Mouse (Mus musculus) liver, embryonic 15.5 days (tissue): ENCODE results near the gene Ndufa10. TPM values are rescaled to one million over a fixed set of nuclear protein-coding genes. Genes with fewer than 3 reads are reported as not detected.
"Not testable (repeated sequence)": the region's sequence is repeated elsewhere in the genome, so short reads cannot be mapped to it uniquely, and the experiment has no call there.

Experiments
- ATAC-seq: fragments of 200-750 bp; cut with Nextera tagmentation; 2 replicates; pipeline ENCODE4 v1.8.0; 2017; ENCODE audit warnings: moderate number of reproducible peaks, mild to moderate bottlenecking, moderate library complexity; ENCODE audit not compliant: insufficient read depth
- H3K27ac ChIP-seq: fragments of 300-500 bp; sonication (generic); replicated peaks from 2 replicates; pipeline ENCODE4 v1.5.1; 2015; ENCODE audit warnings: mild to moderate bottlenecking, inconsistent platforms
- H3K27me3 ChIP-seq: fragments of 300-500 bp; sonication (generic); 2 replicates; pipeline ENCODE4 v1.6.1; 2015; ENCODE audit warnings: mild to moderate bottlenecking, inconsistent platforms
- H3K36me3 ChIP-seq: fragments of 300-500 bp; sonication (generic); replicated peaks from 2 replicates; pipeline ENCODE4 v1.6.1; 2015; ENCODE audit warnings: moderate library complexity, mild to moderate bottlenecking, inconsistent platforms
- H3K4me1 ChIP-seq: fragments of 300-500 bp; sonication (generic); replicated peaks from 2 replicates; pipeline ENCODE4 v1.6.1; 2015; ENCODE audit warnings: inconsistent platforms
- H3K4me2 ChIP-seq: fragments of 300-500 bp; sonication (generic); 2 replicates; pipeline ENCODE4 v1.6.1; 2015; ENCODE audit warnings: moderate library complexity, mild to moderate bottlenecking, inconsistent platforms
- H3K4me3 ChIP-seq: fragments of 300-500 bp; sonication (generic); replicated peaks from 2 replicates; pipeline ENCODE4 v1.5.1; 2015; ENCODE audit warnings: mild to moderate bottlenecking, inconsistent platforms
- H3K9ac ChIP-seq: fragments of 300-500 bp; sonication (generic); 2 replicates; pipeline ENCODE4 v1.6.1; 2015; ENCODE audit warnings: moderate library complexity, mild to moderate bottlenecking, inconsistent platforms
- H3K9me3 ChIP-seq: fragments of 300-500 bp; sonication (generic); replicated peaks from 2 replicates; pipeline ENCODE4 v1.6.1; 2016; ENCODE audit warnings: inconsistent platforms
- WGBS: fragments of 180-500 bp; shearing (Covaris S2); methylation state at CpG from one replicate; pipeline ENCODE4 v1.1.7; 2015; ENCODE audit warnings: mixed read lengths; ENCODE audit not compliant: insufficient replicate concordance; 5-methylcytosine and 5-hydroxymethylcytosine counted together
- polyA plus RNA-seq: library from polyadenylated mRNA; unstranded; fragments of >200 nt; fragmentation: Nextera tagmentation; extraction: Ambion mirVana; gene quantifications from 2 replicates; pipeline ENCODE4 v1.2.1, GENCODE M21; 2015

Ndufa10 gene
- 136 and 145 TPM in 2 replicates for polyA plus RNA-seq

GRCm38 (mm10) chr1:92473165-92474041, at the start of gene Ndufa10:
Ndufa10 (minus strand) TSS chr1:92473860.
- Histone ChIP-seq H3K4me1 (peaks cover 21% of the 10 kb centered on the region), H3K27me3 (0 out of 2 replicates have a peak, but pooled peaks cover 3% of the 10 kb centered on the region), H3K9me3 (no peaks in the 10 kb centered on the region), H3K9ac (peak within 1 kb of the TSS; percentile 90), H3K4me2 (peak within 1 kb of the TSS; percentile 83), H3K36me3 (peaks cover 19% of the 10 kb centered on the region), H3K27ac (peak within 1 kb of the TSS; percentile 75), H3K4me3 (peak within 1 kb of the TSS; percentile 91)
- under 1% methylated on average over 67 of the region's 67 CpGs for WGBS
- ATAC-seq: peak; percentile 85

- Histone ChIP-seq H3K4me1 (no peaks in the 10 kb centered on the region), H3K27me3 (no peaks in the 10 kb centered on the region), H3K27ac (no peak overlapping the region), H3K4me2 (no peak overlapping the region), H3K36me3 (no peaks in the 10 kb centered on the region), H3K9me3 (no peaks in the 10 kb centered on the region), H3K9ac (no peak overlapping the region), H3K4me3 (no peak overlapping the region)
- WGBS: 12% methylated on average over 10 of the region's 10 CpGs
- no peak for ATAC-seq
These were observed 47.7 kb upstream of the Ndufa10 start for GRCm38 (mm10) chr1:92521376-92521775.

- Histone ChIP-seq H3K4me3 (no peak overlapping the region), H3K4me2 (no peak overlapping the region), H3K9ac (no peak overlapping the region), H3K27me3 (peaks cover 6% of the 10 kb centered on the region; the same call in 1 of the 2 replicates), H3K4me1 (no peaks in the 10 kb centered on the region), H3K27ac (no peak overlapping the region), H3K36me3 (no peaks in the 10 kb centered on the region), H3K9me3 (no peaks in the 10 kb centered on the region)
- 59% methylated on average over 6 of the region's 6 CpGs for WGBS
- no peak for ATAC-seq
These were observed 45.4 kb upstream of the Ndufa10 start for GRCm38 (mm10) chr1:92519046-92519445.

GRCm38 (mm10) chr1:92518561-92518960, 44.9 kb upstream of the Ndufa10 start, which contains the start of gene Olfr1414:
Olfr1414 (minus strand) TSS chr1:92518661.
- no peak for ATAC-seq
- Histone ChIP-seq H3K4me2 (no peak within 1 kb of the TSS), H3K27me3 (peaks cover 6% of the 10 kb centered on the region; the same call in 1 of the 2 replicates), H3K36me3 (no peaks in the 10 kb centered on the region), H3K9ac (no peak within 1 kb of the TSS), H3K27ac (no peak within 1 kb of the TSS), H3K4me1 (no peaks in the 10 kb centered on the region), H3K9me3 (no peaks in the 10 kb centered on the region), H3K4me3 (no peak within 1 kb of the TSS)
- WGBS: 54% methylated on average over 3 of the region's 3 CpGs

DNA sequence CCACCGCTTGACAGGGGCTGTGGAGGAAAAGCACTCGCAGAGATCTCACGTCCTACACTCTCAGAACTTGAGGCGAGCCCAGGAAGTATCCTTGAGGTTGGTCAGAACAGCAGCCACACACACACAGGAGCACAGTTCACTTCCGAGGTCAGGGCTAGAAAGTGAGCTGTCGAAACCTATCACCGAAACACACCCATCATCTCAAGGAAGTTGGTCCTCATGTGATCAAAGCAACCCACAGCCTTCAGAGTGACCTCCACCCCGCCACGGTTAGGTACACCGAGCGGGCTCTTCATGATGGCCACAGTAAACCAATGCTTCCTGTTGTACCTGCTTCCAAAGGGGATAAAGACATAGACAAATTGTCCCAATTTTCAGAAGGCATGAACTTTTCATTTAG, 41.7 kb upstream of the Ndufa10 start:
- no peak overlapping the region for H3K4me2 ChIP-seq
- H3K27ac ChIP-seq: no peak overlapping the region
- H3K36me3 ChIP-seq: no peaks in the 10 kb centered on the region
- 46% methylated on average over 11 of the region's 11 CpGs for WGBS
- H3K9me3 ChIP-seq: no peaks in the 10 kb centered on the region
- no peak overlapping the region for H3K4me3 ChIP-seq
- ATAC-seq: no peak
- no peak overlapping the region for H3K9ac ChIP-seq
- no peaks in the 10 kb centered on the region for H3K4me1 ChIP-seq
- H3K27me3 ChIP-seq: peaks cover 6% of the 10 kb centered on the region; the same call in 1 of the 2 replicates

GRCm38 (mm10) chr1:92511646-92512045, 38.0 kb upstream of the Ndufa10 start:
- WGBS: 53% methylated on average over 5 of the region's 5 CpGs
- H3K9ac ChIP-seq, H3K4me3 ChIP-seq, H3K27me3 ChIP-seq, ATAC-seq, H3K4me1 ChIP-seq, H3K36me3 ChIP-seq, H3K9me3 ChIP-seq, H3K4me2 ChIP-seq, H3K27ac ChIP-seq: not testable (repeated sequence)

DNA sequence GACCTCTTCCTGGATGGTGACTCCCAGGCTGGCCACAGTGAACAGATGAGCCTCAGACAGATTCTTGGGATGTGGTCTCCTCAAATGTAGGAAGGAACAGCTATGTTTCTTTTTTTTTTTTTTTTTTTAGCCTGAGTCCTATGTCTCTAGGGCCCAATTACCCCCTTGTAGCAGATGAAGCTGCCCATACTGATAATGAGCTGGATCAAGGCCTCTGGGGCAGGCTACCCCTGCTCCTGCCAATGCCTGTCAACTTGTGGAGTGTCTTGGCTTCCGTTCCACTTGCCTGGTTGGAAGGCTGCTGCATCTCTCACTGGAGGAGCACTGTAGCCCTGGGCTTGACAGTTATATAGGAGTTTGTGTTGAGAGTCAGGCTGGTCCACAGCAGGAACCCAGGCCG, 22.3 kb upstream of the Ndufa10 start, which contains the start of gene Olfr1415:
TSS of gene Olfr1415 (minus strand) at position 101 of the 400 bp plus-strand sequence.
- ATAC-seq: no peak
- Histone ChIP-seq H3K27ac (no peak within 1 kb of the TSS), H3K4me1 (no peaks in the 10 kb centered on the region)

DNA sequence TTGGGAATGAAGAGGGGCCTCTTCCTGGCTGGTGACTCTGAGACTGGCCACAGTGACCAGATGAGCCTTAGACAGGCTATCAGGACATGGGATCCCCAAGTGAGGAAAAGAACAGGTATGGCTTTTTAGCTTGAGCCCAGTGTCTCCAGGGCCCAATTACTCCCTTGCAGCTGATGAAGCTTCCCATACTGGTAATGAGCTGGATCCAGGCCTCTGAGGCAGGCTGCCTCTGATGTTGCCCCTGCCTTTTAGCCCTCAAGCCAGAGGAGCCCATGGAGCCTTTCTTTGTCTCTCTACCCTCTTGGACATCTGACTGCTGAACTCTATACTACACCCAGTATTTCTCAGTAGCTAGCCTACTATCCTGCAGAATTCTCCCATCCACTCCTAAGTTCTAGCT, 11.4 kb upstream of the Ndufa10 start, which contains the start of gene Olfr1416:
TSS of gene Olfr1416 (minus strand) at position 101 of the 400 bp plus-strand sequence.
- Histone ChIP-seq H3K36me3 (no peaks in the 10 kb centered on the region), H3K9ac (no peak within 1 kb of the TSS), H3K9me3 (no peaks in the 10 kb centered on the region), H3K27me3 (no peaks in the 10 kb centered on the region), H3K4me1 (no peaks in the 10 kb centered on the region), H3K4me2 (no peak within 1 kb of the TSS), H3K4me3 (no peak within 1 kb of the TSS), H3K27ac (no peak within 1 kb of the TSS)
- ATAC-seq: no peak

More for the DNA sequence above, 22.3 kb upstream of the Ndufa10 start, which contains the start of gene Olfr1415:
- no peak within 1 kb of the TSS for H3K9ac ChIP-seq
- H3K4me2 ChIP-seq: no peak within 1 kb of the TSS
- H3K27me3 ChIP-seq: no peaks in the 10 kb centered on the region
- no peaks in the 10 kb centered on the region for H3K36me3 ChIP-seq
- H3K4me3 ChIP-seq: no peak within 1 kb of the TSS
- 60% methylated on average over 2 of the region's 2 CpGs for WGBS
- no peaks in the 10 kb centered on the region for H3K9me3 ChIP-seq

GRCm38 (mm10) chr1:92474066-92474578, 462 bp upstream of the Ndufa10 start:
- peak overlapping the region; percentile 56 for H3K9ac ChIP-seq
- H3K9me3 ChIP-seq: no peaks in the 10 kb centered on the region
- peak overlapping the region; percentile 91 for H3K4me3 ChIP-seq
- peak overlapping the region; percentile 83 for H3K4me2 ChIP-seq
- WGBS: 3% methylated on average over 10 of the region's 10 CpGs
- H3K36me3 ChIP-seq: peaks cover 15% of the 10 kb centered on the region
- H3K27ac ChIP-seq: peak overlapping the region; percentile 15
- 0 out of 2 replicates have a peak, but pooled peaks cover 3% of the 10 kb centered on the region for H3K27me3 ChIP-seq
- peaks cover 21% of the 10 kb centered on the region for H3K4me1 ChIP-seq
- ATAC-seq: peak; percentile 54

DNA sequence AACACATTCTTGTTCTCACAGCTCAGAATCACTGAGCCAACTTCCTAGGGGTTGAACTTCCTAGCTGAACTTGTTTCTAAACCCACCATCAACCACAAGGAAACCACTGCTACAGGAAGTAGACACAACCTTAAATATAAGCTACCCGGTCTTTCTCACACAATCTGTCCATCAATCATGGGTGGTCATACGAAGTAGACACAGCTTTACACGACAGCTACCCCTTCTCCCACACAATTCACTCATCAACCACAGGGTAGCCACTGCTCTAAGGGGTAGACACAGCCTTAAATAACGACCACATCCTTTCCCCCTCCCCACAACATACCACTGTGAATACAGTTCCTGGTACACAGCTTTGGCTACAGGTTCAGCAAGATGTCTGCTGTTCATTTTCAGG, 4.8 kb downstream of the Ndufa10 start:
- WGBS: 20% methylated on average over 4 of the region's 4 CpGs

DNA sequence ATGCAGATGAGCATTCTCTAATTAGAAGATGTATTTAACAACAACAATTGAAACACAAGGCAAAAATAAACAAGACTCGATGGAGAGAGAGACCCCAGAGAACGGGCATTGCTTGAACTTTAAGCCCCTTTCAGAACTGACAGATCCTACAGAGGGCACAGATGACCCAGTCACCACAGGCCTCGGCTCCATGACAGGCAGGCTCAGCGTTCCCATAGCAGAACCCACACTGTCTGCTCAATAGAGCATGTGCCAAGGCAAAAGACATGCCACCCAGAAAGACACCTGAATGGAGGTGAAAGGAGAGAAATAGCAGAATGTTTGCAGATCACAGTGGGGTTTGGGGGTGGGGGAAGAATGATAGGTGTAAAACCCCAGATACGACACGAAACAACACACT, 15.2 kb downstream of the Ndufa10 start:
- H3K36me3 ChIP-seq: peaks cover 85% of the 10 kb centered on the region
- H3K4me1 ChIP-seq: no peaks in the 10 kb centered on the region
- H3K27ac ChIP-seq: no peak overlapping the region
- ATAC-seq: no peak
- WGBS: 82% methylated on average over 6 of the region's 6 CpGs
- H3K4me2 ChIP-seq: no peak overlapping the region
- H3K9ac ChIP-seq: no peak overlapping the region
- H3K4me3 ChIP-seq: no peak overlapping the region
- H3K27me3 ChIP-seq: no peaks in the 10 kb centered on the region
- no peaks in the 10 kb centered on the region for H3K9me3 ChIP-seq

More for the DNA sequence above, 4.8 kb downstream of the Ndufa10 start:
- Histone ChIP-seq H3K9ac (no peak overlapping the region), H3K4me3 (no peak overlapping the region), H3K27me3 (no peaks in the 10 kb centered on the region), H3K9me3 (no peaks in the 10 kb centered on the region), H3K27ac (no peak overlapping the region), H3K4me1 (peaks cover 16% of the 10 kb centered on the region), H3K36me3 (peaks cover 61% of the 10 kb centered on the region), H3K4me2 (no peak overlapping the region)
- ATAC-seq: no peak
